Mouse (Mus musculus) right cerebral cortex, postnatal 10 days (tissue): Measurements from ENCODE around the gene Gga2.

ENCODE experiments used
- DNase-seq, 2 experiments: peaks; one replicate each; pipeline ENCODE4 v3.0.0; 2021; ENCODE audit warnings: low spot score in 2 of 2

Gga2 gene

GRCm38 (mm10) chr7:121938124-121938891 is 82.7 kb downstream of the Gga2 start:
- DNase-seq: peak; percentile 48 to 56

GRCm38 (mm10) chr7:121936861-121937630 is 84.0 kb downstream of the Gga2 start:
- DNase-seq: no peak
